ENCODE assay signal across 10 mouse cellular contexts in genomic region chr2:93203682-93204081, GRCm38 (mm10). TPM values are rescaled to one million over a fixed set of nuclear protein-coding genes. Genes with fewer than 3 reads are reported as not detected.
DNase-seq lines count a peak whose midpoint lies in the region; TF ChIP-seq lines count a peak whose summit lies in the region.
"Had no signal": no experiment of that assay in that cellular context is flagged by ENCODE, and none has a peak within 500 bp of the region (broad histone marks: within the 10 kb centered on the region; RNA-seq: fewer than 3 reads in every experiment).

No protein-coding gene starts in this region.

- H3K9me3 ChIP-seq in MEL (replicated peaks; ENCODE audit: insufficient read depth, low read length): no peaks in the 10 kb centered on the region
- no peaks in the 10 kb centered on the region for H3K9me3 ChIP-seq in hindbrain, embryonic 10.5 days
- H3K9me3 ChIP-seq in midbrain, embryonic 10.5 days (replicated peaks): no peaks in the 10 kb centered on the region
- H3K9me3 ChIP-seq: limb, embryonic 15.5 days had no signal

- no peaks in the 10 kb centered on the region for H3K79me2 ChIP-seq in MEL (ENCODE audit: control insufficient read depth, insufficient read depth, low read length, poor library complexity)

- 12% methylated on average over 10 of the region's 10 CpGs for WGBS in hindbrain, embryonic 10.5 days
- WGBS in midbrain, embryonic 10.5 days: 17% methylated on average over 10 of the region's 10 CpGs

- no peaks in the 10 kb centered on the region for H3K4me1 ChIP-seq in MEL (ENCODE audit: control insufficient read depth in 1 of 2, insufficient read depth in 2 of 2, low read length in 2 of 2)
- peaks cover 52% of the 10 kb centered on the region for H3K4me1 ChIP-seq in hindbrain, embryonic 10.5 days (replicated peaks)
- H3K4me1 ChIP-seq in midbrain, embryonic 10.5 days: peaks cover 49% of the 10 kb centered on the region

- no peak overlapping the region for H3K27ac ChIP-seq in MEL (ENCODE audit: control insufficient read depth, low read depth, low read length)
- H3K27ac ChIP-seq in hindbrain, embryonic 10.5 days: peak overlapping the region; percentile 53
- H3K27ac ChIP-seq in midbrain, embryonic 10.5 days (replicated peaks): peak overlapping the region; percentile 55
- H3K27ac ChIP-seq: limb, embryonic 15.5 days had no signal

- no peak; the same call in 1 of the 2 replicates for TF ChIP-seq RAD21 in MEL (IDR thresholded peaks at IDR 0.05; ENCODE audit: low read depth, low read length)

- no peak overlapping the region for H3K4me3 ChIP-seq in MEL (ENCODE audit: control insufficient read depth in 1 of 2, insufficient read depth in 1 of 2, low read depth in 2 of 2, low read length in 2 of 2)
- no peak overlapping the region for H3K4me3 ChIP-seq in hindbrain, embryonic 10.5 days
- H3K4me3 ChIP-seq in midbrain, embryonic 10.5 days: no peak overlapping the region
- H3K4me3 ChIP-seq: erythroblast, embryonic 14.5 days; limb, embryonic 15.5 days had no signal

- peak in 2 of 3 experiments; percentile 41 to 57; a peak in 4 of 6 replicates for TF ChIP-seq CTCF in MEL (IDR thresholded peaks at IDR 0.05 in 2 of 3, conservative IDR thresholded peaks at IDR 0.05 in 1 of 3; ENCODE audit: control insufficient read depth in 1 of 3, insufficient read depth in 1 of 3, low read depth in 2 of 3, low read length in 3 of 3, poor library complexity in 1 of 3, severe bottlenecking in 1 of 3)

- TF ChIP-seq POLR2A in MEL (IDR thresholded peaks at IDR 0.05; ENCODE audit: control insufficient read depth in 1 of 2, insufficient read depth in 1 of 2, low read depth in 1 of 2, low read length in 2 of 2, poor library complexity in 1 of 2): no peak

- H3K36me3 ChIP-seq in MEL (ENCODE audit: control insufficient read depth in 1 of 2, insufficient read depth in 2 of 2, low read length in 2 of 2): no peaks in the 10 kb centered on the region
- H3K36me3 ChIP-seq in hindbrain, embryonic 10.5 days: peaks cover 99% of the 10 kb centered on the region
- H3K36me3 ChIP-seq in midbrain, embryonic 10.5 days: peaks cover 99% of the 10 kb centered on the region

- peak; percentile 10 for DNase-seq in MEL (ENCODE audit: low read depth, low spot score)
- DNase-seq in adrenal gland, adult 2 months: peak; percentile 87
- peak; percentile 84 for DNase-seq in embryo, embryonic 11 days
- DNase-seq in hindbrain, embryonic 10.5 days (ENCODE audit: low spot score): peak; percentile 79
- peak; percentile 81 to 88 for DNase-seq in kidney, postnatal 4 days
- peak; percentile 73 for DNase-seq in midbrain, embryonic 10.5 days (ENCODE audit: low spot score)
- DNase-seq in testis, postnatal 10 days (ENCODE audit: low spot score): peak; percentile 84
- no peak for DNase-seq in ovary, postnatal 14 days (ENCODE audit: low spot score)

- no peak for TF ChIP-seq EP300 in MEL (IDR thresholded peaks at IDR 0.05; ENCODE audit: low read depth in 1 of 2, low read length in 2 of 2)

- no peak overlapping the region for H3K9ac ChIP-seq in MEL (ENCODE audit: control insufficient read depth, low read depth, low read length, poor library complexity, severe bottlenecking)
- H3K9ac ChIP-seq: limb, embryonic 15.5 days had no signal

- H3K27me3 ChIP-seq in MEL (ENCODE audit: control insufficient read depth in 1 of 2, insufficient read depth in 2 of 2, low read length in 2 of 2): peaks cover 0 to 1% of the 10 kb centered on the region in 2 experiments; a peak in 2 of 4 replicates
- H3K27me3 ChIP-seq in hindbrain, embryonic 10.5 days (ENCODE audit: insufficient read depth, poor library complexity, severe bottlenecking): no peaks in the 10 kb centered on the region; the same call in 1 of the 2 replicates
- H3K27me3 ChIP-seq in midbrain, embryonic 10.5 days (ENCODE audit: low read depth, poor library complexity, severe bottlenecking): no peaks in the 10 kb centered on the region
- H3K27me3 ChIP-seq: limb, embryonic 15.5 days had no signal

TF ChIP-seq in MEL, 35 proteins besides CTCF, POLR2A, EP300 and RAD21:
- TF ChIP-seq NELFE (IDR thresholded peaks at IDR 0.05; ENCODE audit: low read depth, low read length): no peak
- TF ChIP-seq JUND (IDR thresholded peaks at IDR 0.05; ENCODE audit: low read depth, low read length): no peak
- TF ChIP-seq NRF1 (IDR thresholded peaks at IDR 0.05; ENCODE audit: insufficient read depth, low read depth, low read length, poor library complexity, severe bottlenecking): no peak
- no peak for TF ChIP-seq MYB (IDR thresholded peaks at IDR 0.05; ENCODE audit: low read depth, low read length)
- no peak for TF ChIP-seq TAL1 (IDR thresholded peaks at IDR 0.05; ENCODE audit: low read length)
- TF ChIP-seq SMC3 (IDR thresholded peaks at IDR 0.05; ENCODE audit: low read depth, low read length): peak; percentile 29; the same call in 1 of the 2 replicates

RNA-seq across cellular contexts. Expression of gene Trp53i11, which starts 16.3 kb away (rescaled TPM):
- total RNA-seq in MEL (2012; rRNA removed): not detected in 2 replicates
- polyA plus RNA-seq in MEL (2012; ENCODE audit: insufficient read depth in 1 of 2, insufficient read length in 2 of 2, low read depth in 1 of 2, low replicate concordance in 2 of 2, missing spikeins in 1 of 2): not detected
- total RNA-seq in adrenal gland, adult 2 months (2021): 10 to 100 TPM; 58.6 to 64.7 TPM
- 123 and 179 TPM in 2 replicates for polyA plus RNA-seq in adrenal gland, adult 2 months (2012; rRNA removed)
- 202 and 281 TPM in 2 replicates for polyA plus RNA-seq in hindbrain, embryonic 10.5 days (2016; fragmentation: Nextera tagmentation; extraction: Ambion mirVana)
- 171 and 214 TPM in 2 replicates for polyA plus RNA-seq in midbrain, embryonic 10.5 days (2016; fragmentation: Nextera tagmentation; extraction: Ambion mirVana)

Comparison
In these comparisons a context has a peak if more than half of its experiments do, and no peak if none do; other contexts are left out.
1. RNA of gene Trp53i11, which starts 16.3 kb away (polyA plus RNA-seq): 202 to 281 TPM in hindbrain, embryonic 10.5 days, 123 to 179 TPM in adrenal gland, adult 2 months and 171 to 214 TPM in midbrain, embryonic 10.5 days; not detected in MEL; every median in the first group is over 100 times any median in the second.